14 mouse cellular contexts compared by ENCODE assay signal in genomic region chr13:114343001-114343400, GRCm38 (mm10). TPM values are rescaled to one million over a fixed set of nuclear protein-coding genes. Genes with fewer than 3 reads are reported as not detected.
A peak's percentile ranks its signal among the peaks of the same experiment; 100 is the strongest.
DNase-seq lines count a peak whose midpoint lies in the region; ATAC-seq lines count a peak whose summit lies in the region.
"Had no signal": no experiment of that assay in that cellular context is flagged by ENCODE, and none has a peak within 500 bp of the region (broad histone marks: within the 10 kb centered on the region; RNA-seq: fewer than 3 reads in every experiment).

No protein-coding gene starts in this region.

- no peaks in the 10 kb centered on the region for H3K36me3 ChIP-seq in heart, embryonic 14.5 days (ENCODE audit: control insufficient read depth, insufficient read depth, low read length)
- H3K36me3 ChIP-seq: forebrain, embryonic 10.5 days; heart, embryonic 15.5 days had no signal

- WGBS in heart, embryonic 14.5 days: 25% methylated on average over 8 of the region's 8 CpGs

- no peak for ATAC-seq in heart, embryonic 14.5 days (ENCODE audit: insufficient number of reproducible peaks, insufficient read depth, low FRiP score, low read depth)
- ATAC-seq: intestine, embryonic 16.5 days had no signal

- peak overlapping the region; percentile 8; the same call in 1 of the 2 replicates for H3K4me2 ChIP-seq in heart, embryonic 14.5 days (ENCODE audit: low read length)
- H3K4me2 ChIP-seq: heart, embryonic 15.5 days had no signal

- H3K4me3 ChIP-seq in heart, embryonic 14.5 days (ENCODE audit: control insufficient read depth in 1 of 2, insufficient read depth in 1 of 2, low read depth in 1 of 2, low read length in 2 of 2): no peak overlapping the region
- H3K4me3 ChIP-seq: forebrain, embryonic 10.5 days; heart, embryonic 15.5 days; layer of hippocampus, adult 2 months had no signal

- no peak overlapping the region for H3K27ac ChIP-seq in heart, embryonic 14.5 days (replicated peaks in 1 of 2; ENCODE audit: control insufficient read depth in 1 of 2, insufficient read depth in 1 of 2, low read depth in 2 of 2, low read length in 2 of 2)
- H3K27ac ChIP-seq: forebrain, embryonic 10.5 days; heart, embryonic 15.5 days; layer of hippocampus, adult 2 months had no signal

- no peak for DNase-seq in heart, adult 11 months
- DNase-seq in ovary, postnatal 36 days (ENCODE audit: low spot score): peak; percentile 65
- DNase-seq in ovary, postnatal 14 days (ENCODE audit: low spot score): no peak
- peak; percentile 27 for DNase-seq in embryo, embryonic 11 days
- DNase-seq in testis, postnatal 14 days (ENCODE audit: low spot score): peak; percentile 15
- no peak for DNase-seq in frontal cortex, adult 2 months (ENCODE audit: extremely low spot score in 1 of 2, low spot score in 1 of 2)
- DNase-seq in right cerebral cortex, postnatal 10 days (ENCODE audit: low spot score in 2 of 2): no peak
- DNase-seq: lung, postnatal 14 days; thymus, adult 18-20 months had no signal

- H3K9ac ChIP-seq in heart, embryonic 14.5 days (ENCODE audit: low read length): no peak overlapping the region
- H3K9ac ChIP-seq: heart, embryonic 15.5 days had no signal

- peaks cover 9 to 15% of the 10 kb centered on the region in 2 experiments for H3K4me1 ChIP-seq in heart, embryonic 14.5 days (ENCODE audit: control insufficient read depth in 2 of 2, insufficient read depth in 2 of 2, low read length in 2 of 2)

- no peaks in the 10 kb centered on the region for H3K9me3 ChIP-seq in heart, embryonic 14.5 days (ENCODE audit: control insufficient read depth, low read length)
- H3K9me3 ChIP-seq: forebrain, embryonic 10.5 days; heart, embryonic 15.5 days had no signal

- no peaks in the 10 kb centered on the region for H3K27me3 ChIP-seq in heart, embryonic 14.5 days (ENCODE audit: control insufficient read depth, insufficient read depth, low read length)
- H3K27me3 ChIP-seq: heart, embryonic 15.5 days had no signal

RNA-seq across cellular contexts. Expression of gene Ndufs4, which starts 45.1 kb away (rescaled TPM):
- polyA plus RNA-seq in heart, embryonic 14.5 days (2014; fragmentation: Nextera tagmentation; extraction: Ambion mirVana): 467 and 507 TPM in 2 replicates
- polyA plus RNA-seq in frontal cortex, adult 2 months (2012; rRNA removed): 122 and 125 TPM in 2 replicates

Comparison
In these comparisons a context has a peak if more than half of its experiments do, and no peak if none do; other contexts are left out.
1. DNase-seq: peak in ovary, postnatal 36 days (single experiment), embryo, embryonic 11 days (single experiment) and testis, postnatal 14 days (single experiment); none in heart, adult 11 months (single experiment), ovary, postnatal 14 days (single experiment), frontal cortex, adult 2 months (0 of 2) and right cerebral cortex, postnatal 10 days (0 of 2).